Mouse (Mus musculus) limb, embryonic 15.5 days (tissue): ENCODE results near the gene Ces2f. TPM values are rescaled to one million over a fixed set of nuclear protein-coding genes. Genes with fewer than 3 reads are reported as not detected.

ENCODE experiments used
- ATAC-seq: fragments of 200-750 bp; cut with Nextera tagmentation; 2 replicates; pipeline ENCODE4 v1.8.0; 2017; ENCODE audit warnings: low read depth, moderate TSS enrichment; ENCODE audit not compliant: insufficient number of reproducible peaks, low FRiP score, low TSS enrichment
- H3K27ac ChIP-seq: fragments of 300-500 bp; sonication (generic); 2 replicates; pipeline ENCODE4 v1.5.1; 2015; ENCODE audit warnings: moderate library complexity, mild to moderate bottlenecking, inconsistent platforms
- H3K27me3 ChIP-seq: fragments of 300-500 bp; sonication (generic); 2 replicates; pipeline ENCODE4 v1.6.1; 2015; ENCODE audit warnings: inconsistent platforms
- H3K36me3 ChIP-seq: fragments of 300-500 bp; sonication (generic); 2 replicates; pipeline ENCODE4 v1.6.1; 2015; ENCODE audit warnings: inconsistent platforms
- H3K4me1 ChIP-seq: fragments of 300-500 bp; sonication (generic); 2 replicates; pipeline ENCODE4 v1.6.1; 2015; ENCODE audit warnings: inconsistent platforms
- H3K4me2 ChIP-seq: fragments of 300-500 bp; sonication (generic); 2 replicates; pipeline ENCODE4 v1.6.1; 2015; ENCODE audit warnings: mild to moderate bottlenecking, inconsistent platforms
- H3K4me3 ChIP-seq: fragments of 300-500 bp; sonication (generic); 2 replicates; pipeline ENCODE4 v1.5.1; 2015; ENCODE audit warnings: mild to moderate bottlenecking, inconsistent platforms
- H3K9ac ChIP-seq: fragments of 300-500 bp; sonication (generic); 2 replicates; pipeline ENCODE4 v1.6.1; 2015; ENCODE audit warnings: inconsistent platforms
- H3K9me3 ChIP-seq: fragments of 300-500 bp; sonication (generic); 2 replicates; pipeline ENCODE4 v1.6.1; 2016; ENCODE audit warnings: inconsistent platforms
- WGBS: fragments of 180-500 bp; shearing (Covaris S2); methylation state at CpG from one replicate; pipeline ENCODE4 v1.1.7; 2015; 5-methylcytosine and 5-hydroxymethylcytosine counted together
- polyA plus RNA-seq: library from polyadenylated mRNA; unstranded; fragments of >200 nt; fragmentation: Nextera tagmentation; extraction: Ambion mirVana; gene quantifications from 2 replicates; pipeline ENCODE4 v1.2.1, GENCODE M21; 2015

Gene Ces2f
- polyA plus RNA-seq, 1 experiment from 2014 or later: 0.52 TPM

DNA sequence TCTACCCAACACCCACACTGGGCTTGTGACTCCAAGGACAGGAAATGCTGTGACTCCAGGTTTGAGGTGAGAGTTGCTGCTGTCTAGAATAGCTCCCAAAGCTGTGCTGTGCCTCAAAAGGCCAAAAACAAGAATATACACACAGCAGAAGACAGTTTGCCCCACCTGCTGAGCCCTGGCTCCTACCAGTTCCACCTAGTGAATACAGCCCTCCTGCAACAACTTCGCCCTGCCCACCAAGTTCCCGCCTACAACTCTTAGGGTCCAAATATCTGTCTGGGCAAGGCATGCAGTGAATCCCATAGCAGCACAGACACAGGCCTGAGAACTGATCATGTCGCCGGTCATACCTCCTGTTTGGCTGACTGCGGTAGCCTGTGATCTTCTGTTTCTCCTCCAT is 37.0 kb downstream of the Ces2f start:
- Histone ChIP-seq H3K4me1 (no peaks in the 10 kb centered on the region), H3K36me3 (no peaks in the 10 kb centered on the region), H3K4me2 (no peak overlapping the region), H3K4me3 (no peak overlapping the region), H3K27ac (no peak overlapping the region), H3K9me3 (no peaks in the 10 kb centered on the region), H3K9ac (no peak overlapping the region), H3K27me3 (no peaks in the 10 kb centered on the region)
- ATAC-seq: no peak
- whole genome bisulfite sequencing: 87% methylated on average over 5 of the region's 5 CpGs

DNA sequence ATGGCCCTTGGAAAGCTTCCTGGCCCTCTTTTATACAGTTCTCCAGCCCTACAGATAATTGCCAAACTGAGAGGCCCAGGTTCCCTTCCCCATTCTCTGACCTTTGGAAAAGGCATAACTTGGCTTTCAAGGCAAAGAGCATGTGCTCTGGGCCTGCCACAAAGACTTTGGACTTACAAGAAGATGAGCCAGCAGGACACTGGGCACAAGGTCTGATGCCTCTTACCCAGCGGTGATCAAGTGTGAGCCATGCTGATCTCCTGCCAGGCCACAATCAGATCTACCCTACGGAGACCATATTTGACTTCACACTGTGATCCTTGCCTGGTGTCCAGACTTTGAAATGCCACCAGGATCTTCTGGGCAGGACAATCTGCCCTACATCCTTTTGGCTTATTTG is 37.8 kb downstream of the Ces2f start:
- Histone ChIP-seq H3K9me3 (no peaks in the 10 kb centered on the region), H3K36me3 (no peaks in the 10 kb centered on the region), H3K4me1 (no peaks in the 10 kb centered on the region), H3K4me2 (no peak overlapping the region), H3K9ac (no peak overlapping the region), H3K27me3 (no peaks in the 10 kb centered on the region), H3K27ac (no peak overlapping the region), H3K4me3 (no peak overlapping the region)
- WGBS: 90% methylated on average over 2 of the region's 2 CpGs
- ATAC-seq: no peak

DNA sequence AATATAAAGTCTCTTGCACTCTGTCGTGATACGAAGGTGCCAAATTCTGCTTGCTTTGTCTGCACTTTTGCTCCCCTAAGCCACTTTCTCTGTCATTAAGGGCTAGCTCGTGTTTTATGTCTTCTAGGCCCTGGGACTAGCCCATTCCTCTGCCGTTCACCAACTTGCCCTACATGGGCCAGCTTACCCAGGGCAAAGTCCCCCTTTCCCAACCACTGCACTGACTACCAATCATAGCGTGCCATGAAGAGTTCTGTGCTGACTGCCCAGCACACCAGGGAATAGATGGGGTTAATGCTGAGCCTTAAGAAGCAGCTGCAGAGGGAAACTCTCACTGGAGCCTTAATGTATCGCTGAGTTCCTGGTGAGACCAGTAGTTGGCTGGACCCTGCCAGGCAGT is 51.0 kb downstream of the Ces2f start:
- no peaks in the 10 kb centered on the region for H3K4me1 ChIP-seq
- 72% methylated on average over 6 of the region's 6 CpGs for WGBS
- H3K9ac ChIP-seq: no peak overlapping the region
- no peak overlapping the region for H3K27ac ChIP-seq
- no peak overlapping the region for H3K4me3 ChIP-seq
- H3K9me3 ChIP-seq: no peaks in the 10 kb centered on the region
- no peak; the same call in 1 of the 2 replicates for ATAC-seq
- H3K27me3 ChIP-seq: no peaks in the 10 kb centered on the region
- H3K36me3 ChIP-seq: no peaks in the 10 kb centered on the region
- no peak overlapping the region for H3K4me2 ChIP-seq

DNA sequence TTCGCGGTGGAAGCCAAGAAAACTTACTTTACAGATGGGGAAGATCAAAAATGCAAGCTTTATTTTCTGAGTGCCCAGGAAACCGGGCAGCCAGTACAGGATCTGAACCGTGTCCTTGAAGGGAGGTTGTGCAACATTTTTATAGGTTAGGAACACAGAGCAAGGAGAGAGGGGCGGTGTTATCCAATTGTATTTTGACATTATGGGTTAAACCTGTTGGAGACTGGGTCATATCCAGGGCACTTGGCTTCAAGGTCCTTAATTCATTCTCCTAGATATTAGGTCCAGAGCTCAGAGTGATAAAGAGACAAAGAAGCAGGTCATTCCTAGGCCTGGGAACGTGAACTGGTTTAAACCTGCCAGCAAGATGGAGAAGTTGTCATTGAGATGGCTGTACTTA is 52.0 kb downstream of the Ces2f start:
- no peak overlapping the region for H3K4me3 ChIP-seq
- H3K4me1 ChIP-seq: no peaks in the 10 kb centered on the region
- H3K9ac ChIP-seq: no peak overlapping the region
- H3K27ac ChIP-seq: no peak overlapping the region
- no peak for ATAC-seq
- no peaks in the 10 kb centered on the region for H3K9me3 ChIP-seq
- H3K36me3 ChIP-seq: no peaks in the 10 kb centered on the region
- WGBS: 81% methylated on average over 6 of the region's 6 CpGs
- H3K27me3 ChIP-seq: no peaks in the 10 kb centered on the region
- no peak overlapping the region for H3K4me2 ChIP-seq

DNA sequence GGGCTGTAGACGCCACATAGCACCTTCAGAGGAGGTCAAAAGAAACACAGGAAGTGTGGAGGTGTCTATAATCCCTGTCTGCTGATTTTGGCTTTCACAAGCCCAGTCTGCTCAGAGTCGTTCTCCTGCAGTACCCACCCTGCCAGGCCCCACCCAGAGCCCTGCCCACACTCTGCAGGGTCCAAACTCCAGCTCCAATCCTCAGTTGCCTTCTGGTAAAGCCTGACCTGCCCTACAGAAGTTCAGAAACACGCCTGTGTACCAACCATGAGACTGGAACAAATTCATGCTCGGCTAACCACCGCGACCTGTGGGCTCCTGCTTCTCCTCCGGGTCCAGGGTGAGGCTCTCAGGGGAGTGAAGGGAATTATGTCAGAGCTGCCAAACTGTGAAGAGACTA is 53.4 kb downstream of the Ces2f start, which contains the start of gene Ces2h:
Gene Ces2h (plus strand): TSS at position 268 of the 400 bp plus-strand sequence.
- 76% methylated on average over 7 of the region's 7 CpGs for WGBS
- Histone ChIP-seq H3K27me3 (no peaks in the 10 kb centered on the region), H3K4me2 (no peak within 1 kb of the TSS), H3K4me3 (no peak within 1 kb of the TSS), H3K27ac (no peak within 1 kb of the TSS), H3K9me3 (no peaks in the 10 kb centered on the region), H3K36me3 (no peaks in the 10 kb centered on the region), H3K9ac (no peak within 1 kb of the TSS), H3K4me1 (no peaks in the 10 kb centered on the region)
- ATAC-seq: no peak

Other genes starting within 250 kb of the Ces2f start
- gene Ces2a, start 213.4 kb upstream of the Ces2f start, polyA plus RNA-seq: not detected in 2 replicates
- gene Ces2b, start 115.8 kb upstream of the Ces2f start, polyA plus RNA-seq: 0.19 and 0.31 TPM in 2 replicates
- gene Ces2c, start 100.3 kb upstream of the Ces2f start, polyA plus RNA-seq: not detected in 2 replicates
- gene Ces2e, start 21.1 kb upstream of the Ces2f start, polyA plus RNA-seq: 0.70 and 1.1 TPM in 2 replicates
- gene Ces2g, start 14.4 kb downstream of the Ces2f start, polyA plus RNA-seq: 14.3 and 19.7 TPM in 2 replicates
- gene Ces2h, start 53.5 kb downstream of the Ces2f start, polyA plus RNA-seq: not detected in 2 replicates
- not detected in 2 replicates for gene Ces3a, start 101.2 kb downstream of the Ces2f start, polyA plus RNA-seq
- not detected in 2 replicates for gene Ces3b, start 136.4 kb downstream of the Ces2f start, polyA plus RNA-seq
- not detected in 2 replicates for gene Ces4a, start 184.4 kb downstream of the Ces2f start, polyA plus RNA-seq
- 77.3 and 89.0 TPM in 2 replicates for gene Cbfb, start 223.3 kb downstream of the Ces2f start, polyA plus RNA-seq